Mouse (Mus musculus) megakaryocyte, adult 5-6 weeks (primary cell): ENCODE measurements around the gene Serac1. TPM values are rescaled to one million over a fixed set of nuclear protein-coding genes. Genes with fewer than 3 reads are reported as not detected.
A peak's percentile ranks its signal among the peaks of the same experiment; 100 is the strongest.
"Not testable (repeated sequence)": the region's sequence is repeated elsewhere in the genome, so short reads cannot be mapped to it uniquely, and the experiment has no call there.

Experiments used
- ATAC-seq: 2 replicates; pipeline ENCODE4 v1.8.0; 2016; ENCODE audit warnings: mild to moderate bottlenecking, inconsistent platforms; ENCODE audit not compliant: poor library complexity, severe bottlenecking
- total RNA-seq, 2 experiments: library from RNA; stranded (forward) in 1 of 2; stranded (reverse) in 1 of 2; fragments of 153-499, 151-499 nt in 1 of 2; fragments of 221-1000, 200-1000 nt in 1 of 2; gene quantifications; 2 replicates each; pipeline versions ENCODE4 v1.2.3 to v1.2.4; 2015 to 2017

The Serac1 gene
- total RNA-seq, 2 experiments from 2014 or later, result 1.2 to 5.7 TPM

GRCm38 (mm10) chr17:6067613-6068012 is 11.9 kb downstream of the Serac1 start:
- ATAC-seq, result no peak

GRCm38 (mm10) chr17:6066021-6066420 is 13.5 kb downstream of the Serac1 start:
- ATAC-seq, result no peak

GRCm38 (mm10) chr17:6063532-6063931 is 16.0 kb downstream of the Serac1 start:
- ATAC-seq, result no peak

GRCm38 (mm10) chr17:6062793-6063192 is 16.7 kb downstream of the Serac1 start:
- no peak for ATAC-seq

- peak; percentile 82 for ATAC-seq
Observed at GRCm38 (mm10) chr17:6054934-6055355, 24.6 kb downstream of the Serac1 start.

- no peak for ATAC-seq
Observed at GRCm38 (mm10) chr17:6052801-6053200, 26.7 kb downstream of the Serac1 start.

GRCm38 (mm10) chr17:6037507-6037906 is 42.0 kb downstream of the Serac1 start:
- no peak for ATAC-seq

GRCm38 (mm10) chr17:6036872-6037271 is 42.7 kb downstream of the Serac1 start:
- ATAC-seq, result no peak

GRCm38 (mm10) chr17:6036458-6036857 is 43.1 kb downstream of the Serac1 start:
- ATAC-seq, result no peak

GRCm38 (mm10) chr17:6035661-6036060 is 43.9 kb downstream of the Serac1 start:
- no peak for ATAC-seq

GRCm38 (mm10) chr17:6025831-6026230 is 53.7 kb downstream of the Serac1 start:
- no peak for ATAC-seq

GRCm38 (mm10) chr17:6021374-6021789 is 58.2 kb downstream of the Serac1 start:
- ATAC-seq, result not testable (repeated sequence)

- ATAC-seq, result no peak
Observed at GRCm38 (mm10) chr17:6020636-6021035, 58.9 kb downstream of the Serac1 start.

- peak; percentile 57 for ATAC-seq
Observed at GRCm38 (mm10) chr17:6019776-6020175, 59.8 kb downstream of the Serac1 start.

- ATAC-seq, result no peak
Observed at GRCm38 (mm10) chr17:6018348-6018747, 61.2 kb downstream of the Serac1 start.

GRCm38 (mm10) chr17:6017268-6017667 is 62.3 kb downstream of the Serac1 start:
- peak; percentile 73 for ATAC-seq

GRCm38 (mm10) chr17:6016213-6016780 is 63.2 kb downstream of the Serac1 start:
- ATAC-seq, result peak; percentile 70

- no peak for ATAC-seq
Observed at GRCm38 (mm10) chr17:6014985-6015384, 64.6 kb downstream of the Serac1 start.

- no peak for ATAC-seq
Observed at GRCm38 (mm10) chr17:6013079-6013478, 66.5 kb downstream of the Serac1 start.

- ATAC-seq, result no peak
Observed at GRCm38 (mm10) chr17:6009606-6010005, 69.9 kb downstream of the Serac1 start.

GRCm38 (mm10) chr17:6008590-6008989 is 71.0 kb downstream of the Serac1 start:
- peak; percentile 57 for ATAC-seq

GRCm38 (mm10) chr17:6007902-6008301 is 71.6 kb downstream of the Serac1 start:
- peak; percentile 79 for ATAC-seq
